Mouse (Mus musculus) MEL (cell line): ENCODE data around the gene Mmp9.

ENCODE experiments used
- BHLHE40 ChIP-seq: IDR thresholded peaks from 2 replicates; pipeline ENCODE4 v1.6.1; 2012; ENCODE audit warnings: low read depth, mild to moderate bottlenecking, inconsistent platforms, low read length, improper control_type of control experiment, borderline replicate concordance
- CHD2 ChIP-seq: IDR thresholded peaks from 2 replicates; pipeline ENCODE4 v1.6.1; 2011; ENCODE audit warnings: low read length, improper control_type of control experiment
- CTCF ChIP-seq, 3 experiments: IDR thresholded peaks in 2 of 3; conservative IDR thresholded peaks in 1 of 3; 2 replicates each; pipeline ENCODE4 v1.5.1; 2011 to 2012; ENCODE audit warnings: low read length in 3 of 3, low read depth in 2 of 3, mild to moderate bottlenecking in 2 of 3, improper control_type of control experiment in 1 of 3, inconsistent platforms in 1 of 3, mixed read lengths in 1 of 3, moderate library complexity in 1 of 3; ENCODE audit not compliant: control insufficient read depth in 1 of 3, insufficient read depth in 1 of 3, poor library complexity in 1 of 3, severe bottlenecking in 1 of 3
- ELF1 ChIP-seq: IDR thresholded peaks from 2 replicates; pipeline ENCODE4 v1.6.1; 2014; ENCODE audit warnings: low read depth, mild to moderate bottlenecking, inconsistent platforms, low read length, improper control_type of control experiment, moderate library complexity
- EP300 ChIP-seq, 2 experiments: IDR thresholded peaks; 2 replicates each; pipeline ENCODE4 v1.6.1; 2011; ENCODE audit warnings: improper control_type of control experiment in 2 of 2, low read length in 2 of 2, low read depth in 1 of 2, mild to moderate bottlenecking in 1 of 2
- GABPA ChIP-seq: IDR thresholded peaks from 2 replicates; pipeline ENCODE4 v1.6.1; 2012; ENCODE audit warnings: low read depth, mild to moderate bottlenecking, inconsistent platforms, low read length, improper control_type of control experiment, moderate library complexity
- GATA1 ChIP-seq: IDR thresholded peaks from 2 replicates; pipeline ENCODE4 v1.6.1; 2011; ENCODE audit warnings: low read depth, low read length, improper control_type of control experiment
- MEF2A ChIP-seq: IDR thresholded peaks from 2 replicates; pipeline ENCODE4 v1.6.1; 2014; ENCODE audit warnings: low read depth, mild to moderate bottlenecking, inconsistent platforms, low read length, improper control_type of control experiment; ENCODE audit not compliant: poor library complexity, insufficient replicate concordance, severe bottlenecking; ENCODE audit errors: extremely low read depth

DNA sequence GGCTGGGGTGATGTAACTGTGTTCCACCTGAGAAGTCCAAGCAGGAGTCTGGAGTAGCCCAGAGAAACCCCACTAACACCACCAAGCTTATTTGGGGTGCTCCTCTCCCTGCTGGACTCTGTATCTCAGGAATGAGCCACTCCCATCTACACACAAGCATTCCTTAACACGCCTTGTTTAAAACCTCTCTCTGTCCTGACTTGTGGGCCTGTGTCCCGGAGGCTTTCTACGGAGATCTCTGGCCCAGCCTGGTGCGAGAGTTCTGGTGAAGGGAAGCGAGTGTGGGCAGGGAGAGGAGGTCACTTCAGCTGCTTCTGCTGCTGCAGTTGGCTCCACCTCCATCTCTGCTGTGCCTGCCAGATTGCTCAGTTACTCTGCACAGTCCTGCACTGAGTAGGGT is 15.6 kb downstream of the Mmp9 start:
- TF ChIP-seq CTCF (IDR thresholded peaks at IDR 0.05 in 2 of 3, conservative IDR thresholded peaks at IDR 0.05 in 1 of 3; ENCODE audit: control insufficient read depth in 1 of 3, insufficient read depth in 1 of 3, low read depth in 2 of 3, low read length in 3 of 3, poor library complexity in 1 of 3, severe bottlenecking in 1 of 3) (no peak), EP300 (IDR thresholded peaks at IDR 0.05; ENCODE audit: low read depth in 1 of 2, low read length in 2 of 2) (no peak), MEF2A (no peak), CHD2 (no peak), GATA1 (no peak), GABPA (no peak), ELF1 (no peak), BHLHE40 (no peak)
